Mouse (Mus musculus) gastrocnemius, adult 18-20 months (tissue): ENCODE measurements around the gene Il3. TPM values are rescaled to one million over a fixed set of nuclear protein-coding genes. Genes with fewer than 3 reads are reported as not detected.
A peak's percentile ranks its signal among the peaks of the same experiment; 100 is the strongest.

Experiments
- DNase-seq: peaks from one replicate; pipeline ENCODE4 v3.0.0; 2021; ENCODE audit warnings: low spot score
- total RNA-seq, 2 experiments: library from RNA; stranded (reverse); gene quantifications; 2 replicates each; pipeline ENCODE4 v1.2.3; 2021

Il3 gene
- total RNA-seq, 2 experiments from 2014 or later: not detected

- DNase-seq: no peak
Observed at GRCm38 (mm10) chr11:54287821-54288453, 20.9 kb upstream of the Il3 start.

GRCm38 (mm10) chr11:54271437-54271949 lies 4.4 kb upstream of the Il3 start:
- no peak for DNase-seq

- DNase-seq: no peak
Observed at GRCm38 (mm10) chr11:54269191-54269896, 2.3 kb upstream of the Il3 start.

- peak; percentile 77 for DNase-seq
Observed at GRCm38 (mm10) chr11:54264542-54264941, 2.5 kb downstream of the Il3 start.

- DNase-seq: no peak
Observed at GRCm38 (mm10) chr11:54263405-54264031, 3.6 kb downstream of the Il3 start.

GRCm38 (mm10) chr11:54256624-54257376 lies 10.3 kb downstream of the Il3 start:
- DNase-seq: peak; percentile 83

GRCm38 (mm10) chr11:54254114-54254513 lies 13.0 kb downstream of the Il3 start:
- no peak for DNase-seq

- DNase-seq: no peak
Observed at GRCm38 (mm10) chr11:54250575-54250974, 16.5 kb downstream of the Il3 start.

GRCm38 (mm10) chr11:54249748-54250147 lies 17.3 kb downstream of the Il3 start:
- no peak for DNase-seq

GRCm38 (mm10) chr11:54248940-54249717 lies 17.9 kb downstream of the Il3 start, which contains the start of gene Csf2:
TSS of gene Csf2 (minus strand) at chr11:54249667.
- DNase-seq: no peak

- no peak for DNase-seq
Observed at GRCm38 (mm10) chr11:54247251-54247950, 19.7 kb downstream of the Il3 start.

GRCm38 (mm10) chr11:54244465-54244864 lies 22.6 kb downstream of the Il3 start:
- no peak for DNase-seq

- DNase-seq: no peak
Observed at GRCm38 (mm10) chr11:54242494-54242893, 24.6 kb downstream of the Il3 start.

- peak; percentile 65 for DNase-seq
Observed at GRCm38 (mm10) chr11:54236939-54237338, 30.1 kb downstream of the Il3 start.

- peak; percentile 33 for DNase-seq
Observed at GRCm38 (mm10) chr11:54227478-54227877, 39.6 kb downstream of the Il3 start.

- DNase-seq: peak; percentile 26
Observed at GRCm38 (mm10) chr11:54224475-54224986, 42.5 kb downstream of the Il3 start.

GRCm38 (mm10) chr11:54223637-54224474 lies 43.2 kb downstream of the Il3 start:
- no peak for DNase-seq

GRCm38 (mm10) chr11:54219903-54220740 lies 47.0 kb downstream of the Il3 start:
- no peak for DNase-seq
